Mouse (Mus musculus): ENCODE measurements around the gene Cebpg. TPM values are rescaled to one million over a fixed set of nuclear protein-coding genes. Genes with fewer than 3 reads are reported as not detected.
A peak's percentile ranks its signal among the peaks of the same experiment; 100 is the strongest.

Gene Cebpg
- polyA plus RNA-seq, 1 experiment from 2014 or later = 36.2 TPM

- no peak overlapping the region for H3K27ac ChIP-seq (ENCODE audit: low read depth, low read length)
- DNase-seq (ENCODE audit: low spot score, missing footprints) (no peak), ATAC-seq (ENCODE audit: low FRiP score) (no peak)
- no peak overlapping the region for H3K9ac ChIP-seq (ENCODE audit: low read length)
- no peak overlapping the region for H3K4me3 ChIP-seq (ENCODE audit: low read depth, low read length)
- H3K4me1 ChIP-seq (ENCODE audit: control insufficient read depth, insufficient read depth, low read length) = peaks cover 2% of the 10 kb centered on the region; the same call in 1 of the 2 replicates
- WGBS = 89% methylated on average over 3 of the region's 3 CpGs
- no peaks in the 10 kb centered on the region for H3K27me3 ChIP-seq (ENCODE audit: control insufficient read depth, insufficient read depth, low read length)
- no peaks in the 10 kb centered on the region for H3K9me3 ChIP-seq (ENCODE audit: control insufficient read depth, low read length)
- no peaks in the 10 kb centered on the region for H3K36me3 ChIP-seq (ENCODE audit: control insufficient read depth, insufficient read depth, low read length)
- no peak overlapping the region for H3K4me2 ChIP-seq
Measured at GRCm38 (mm10) chr7:35029648-35030047, 26.7 kb downstream of the Cebpg start.

GRCm38 (mm10) chr7:35029228-35029627 is 27.1 kb downstream of the Cebpg start:
- H3K36me3 ChIP-seq (ENCODE audit: control insufficient read depth, insufficient read depth, low read length) = no peaks in the 10 kb centered on the region
- H3K4me2 ChIP-seq = no peak overlapping the region
- WGBS = 81% methylated on average over 5 of the region's 5 CpGs

GRCm38 (mm10) chr7:35028559-35028958 is 27.8 kb downstream of the Cebpg start:
- H3K4me3 ChIP-seq (ENCODE audit: low read depth, low read length) = no peak overlapping the region
- WGBS = 92% methylated on average over 16 of the region's 16 CpGs
- no peaks in the 10 kb centered on the region for H3K27me3 ChIP-seq (ENCODE audit: control insufficient read depth, insufficient read depth, low read length)
- no peak overlapping the region for H3K27ac ChIP-seq (ENCODE audit: low read depth, low read length)
- H3K9ac ChIP-seq (ENCODE audit: low read length) = no peak overlapping the region
- ATAC-seq (ENCODE audit: low FRiP score) (no peak), DNase-seq (ENCODE audit: low spot score, missing footprints) (no peak)
- no peaks in the 10 kb centered on the region for H3K36me3 ChIP-seq (ENCODE audit: control insufficient read depth, insufficient read depth, low read length)
- peaks cover 2% of the 10 kb centered on the region; the same call in 1 of the 2 replicates for H3K4me1 ChIP-seq (ENCODE audit: control insufficient read depth, insufficient read depth, low read length)
- H3K9me3 ChIP-seq (ENCODE audit: control insufficient read depth, low read length) = no peaks in the 10 kb centered on the region
- no peak overlapping the region for H3K4me2 ChIP-seq

More at GRCm38 (mm10) chr7:35029228-35029627, 27.1 kb downstream of the Cebpg start:
- ATAC-seq (ENCODE audit: low FRiP score) = no peak
- Histone ChIP-seq H3K9me3 (ENCODE audit: control insufficient read depth, low read length) (no peaks in the 10 kb centered on the region), H3K4me1 (ENCODE audit: control insufficient read depth, insufficient read depth, low read length) (peaks cover 2% of the 10 kb centered on the region; the same call in 1 of the 2 replicates), H3K4me3 (ENCODE audit: low read depth, low read length) (no peak overlapping the region), H3K27ac (ENCODE audit: low read depth, low read length) (no peak overlapping the region), H3K27me3 (ENCODE audit: control insufficient read depth, insufficient read depth, low read length) (no peaks in the 10 kb centered on the region), H3K9ac (ENCODE audit: low read length) (no peak overlapping the region)
- no peak for DNase-seq (ENCODE audit: low spot score, missing footprints)

- no peak overlapping the region for H3K27ac ChIP-seq (ENCODE audit: low read depth, low read length)
- 82% methylated on average over 9 of the region's 9 CpGs for WGBS
- ATAC-seq (ENCODE audit: low FRiP score) = no peak
Measured at GRCm38 (mm10) chr7:35027801-35028420, 28.5 kb downstream of the Cebpg start.

GRCm38 (mm10) chr7:35026838-35027291 is 29.5 kb downstream of the Cebpg start:
- H3K4me1 ChIP-seq (ENCODE audit: control insufficient read depth, insufficient read depth, low read length) = peaks cover 2% of the 10 kb centered on the region; the same call in 1 of the 2 replicates
- ATAC-seq (ENCODE audit: low FRiP score) (no peak), DNase-seq (ENCODE audit: low spot score, missing footprints) (peak; percentile 85)
- no peaks in the 10 kb centered on the region for H3K9me3 ChIP-seq (ENCODE audit: control insufficient read depth, low read length)
- H3K36me3 ChIP-seq (ENCODE audit: control insufficient read depth, insufficient read depth, low read length) = no peaks in the 10 kb centered on the region
- 76% methylated on average over 3 of the region's 3 CpGs for WGBS
- no peak overlapping the region for H3K4me3 ChIP-seq (ENCODE audit: low read depth, low read length)
- no peak overlapping the region for H3K27ac ChIP-seq (ENCODE audit: low read depth, low read length)
- no peaks in the 10 kb centered on the region for H3K27me3 ChIP-seq (ENCODE audit: control insufficient read depth, insufficient read depth, low read length)
- H3K9ac ChIP-seq (ENCODE audit: low read length) = no peak overlapping the region
- no peak overlapping the region for H3K4me2 ChIP-seq

More at GRCm38 (mm10) chr7:35027801-35028420, 28.5 kb downstream of the Cebpg start:
- Histone ChIP-seq H3K9ac (ENCODE audit: low read length) (no peak overlapping the region), H3K9me3 (ENCODE audit: control insufficient read depth, low read length) (no peaks in the 10 kb centered on the region), H3K27me3 (ENCODE audit: control insufficient read depth, insufficient read depth, low read length) (no peaks in the 10 kb centered on the region), H3K4me1 (ENCODE audit: control insufficient read depth, insufficient read depth, low read length) (peaks cover 2% of the 10 kb centered on the region; the same call in 1 of the 2 replicates), H3K36me3 (ENCODE audit: control insufficient read depth, insufficient read depth, low read length) (no peaks in the 10 kb centered on the region), H3K4me3 (ENCODE audit: low read depth, low read length) (no peak overlapping the region), H3K4me2 (no peak overlapping the region)
- no peak for DNase-seq (ENCODE audit: low spot score, missing footprints)

GRCm38 (mm10) chr7:35026276-35026630 is 30.1 kb downstream of the Cebpg start:
- no peaks in the 10 kb centered on the region for H3K36me3 ChIP-seq (ENCODE audit: control insufficient read depth, insufficient read depth, low read length)
- no peak overlapping the region for H3K9ac ChIP-seq (ENCODE audit: low read length)
- no peak for ATAC-seq (ENCODE audit: low FRiP score)
- 76% methylated on average over 4 of the region's 4 CpGs for WGBS
- no peak overlapping the region for H3K4me2 ChIP-seq
- no peaks in the 10 kb centered on the region for H3K9me3 ChIP-seq (ENCODE audit: control insufficient read depth, low read length)
- no peak for DNase-seq (ENCODE audit: low spot score, missing footprints)
- no peak overlapping the region for H3K27ac ChIP-seq (ENCODE audit: low read depth, low read length)
- H3K27me3 ChIP-seq (ENCODE audit: control insufficient read depth, insufficient read depth, low read length) = no peaks in the 10 kb centered on the region
- H3K4me1 ChIP-seq (ENCODE audit: control insufficient read depth, insufficient read depth, low read length) = peaks cover 2% of the 10 kb centered on the region; the same call in 1 of the 2 replicates
- H3K4me3 ChIP-seq (ENCODE audit: low read depth, low read length) = no peak overlapping the region

- 42% methylated on average over 5 of the region's 5 CpGs for WGBS
- Histone ChIP-seq H3K27me3 (ENCODE audit: control insufficient read depth, insufficient read depth, low read length) (no peaks in the 10 kb centered on the region), H3K36me3 (ENCODE audit: control insufficient read depth, insufficient read depth, low read length) (no peaks in the 10 kb centered on the region), H3K27ac (ENCODE audit: low read depth, low read length) (no peak overlapping the region), H3K4me3 (ENCODE audit: low read depth, low read length) (no peak overlapping the region), H3K9ac (ENCODE audit: low read length) (no peak overlapping the region), H3K4me1 (ENCODE audit: control insufficient read depth, insufficient read depth, low read length) (peaks cover 2% of the 10 kb centered on the region; the same call in 1 of the 2 replicates), H3K9me3 (ENCODE audit: control insufficient read depth, low read length) (no peaks in the 10 kb centered on the region), H3K4me2 (no peak overlapping the region)
- DNase-seq (ENCODE audit: low spot score, missing footprints) = peak; percentile 97
- ATAC-seq (ENCODE audit: low FRiP score) = peak; percentile 75
Measured at GRCm38 (mm10) chr7:35025409-35026275, 30.7 kb downstream of the Cebpg start.

GRCm38 (mm10) chr7:35024426-35024825 is 31.9 kb downstream of the Cebpg start:
- H3K27me3 ChIP-seq (ENCODE audit: control insufficient read depth, insufficient read depth, low read length) = no peaks in the 10 kb centered on the region
- 82% methylated on average over 1 of the region's 1 CpGs for WGBS

GRCm38 (mm10) chr7:35023251-35023650 is 33.1 kb downstream of the Cebpg start:
- H3K27me3 ChIP-seq (ENCODE audit: control insufficient read depth, insufficient read depth, low read length) = no peaks in the 10 kb centered on the region
- H3K36me3 ChIP-seq (ENCODE audit: control insufficient read depth, insufficient read depth, low read length) = no peaks in the 10 kb centered on the region
- ATAC-seq (ENCODE audit: low FRiP score) (no peak), DNase-seq (ENCODE audit: low spot score, missing footprints) (no peak)
- no peak overlapping the region for H3K4me2 ChIP-seq
- H3K9ac ChIP-seq (ENCODE audit: low read length) = no peak overlapping the region
- 82% methylated on average over 4 of the region's 4 CpGs for WGBS
- no peak overlapping the region for H3K4me3 ChIP-seq (ENCODE audit: low read depth, low read length)
- peaks cover 2% of the 10 kb centered on the region; the same call in 1 of the 2 replicates for H3K4me1 ChIP-seq (ENCODE audit: control insufficient read depth, insufficient read depth, low read length)
- no peak overlapping the region for H3K27ac ChIP-seq (ENCODE audit: low read depth, low read length)
- H3K9me3 ChIP-seq (ENCODE audit: control insufficient read depth, low read length) = no peaks in the 10 kb centered on the region

More at GRCm38 (mm10) chr7:35024426-35024825, 31.9 kb downstream of the Cebpg start:
- ATAC-seq (ENCODE audit: low FRiP score) (no peak), DNase-seq (ENCODE audit: low spot score, missing footprints) (no peak)
- H3K4me3 ChIP-seq (ENCODE audit: low read depth, low read length) = no peak overlapping the region
- no peak overlapping the region for H3K27ac ChIP-seq (ENCODE audit: low read depth, low read length)
- no peaks in the 10 kb centered on the region for H3K36me3 ChIP-seq (ENCODE audit: control insufficient read depth, insufficient read depth, low read length)
- H3K4me2 ChIP-seq = no peak overlapping the region
- no peaks in the 10 kb centered on the region for H3K9me3 ChIP-seq (ENCODE audit: control insufficient read depth, low read length)
- peaks cover 2% of the 10 kb centered on the region; the same call in 1 of the 2 replicates for H3K4me1 ChIP-seq (ENCODE audit: control insufficient read depth, insufficient read depth, low read length)
- no peak overlapping the region for H3K9ac ChIP-seq (ENCODE audit: low read length)
